Mouse (Mus musculus) heart, adult 18-20 months (tissue): ENCODE data around the gene Gm21317. TPM values are rescaled to one million over a fixed set of nuclear protein-coding genes. Genes with fewer than 3 reads are reported as not detected.
"Not testable (repeated sequence)": the region's sequence is repeated elsewhere in the genome, so short reads cannot be mapped to it uniquely, and the experiment has no call there.

Experiments used
- DNase-seq, 2 experiments: peaks; one replicate each; pipeline ENCODE4 v3.0.0; 2021 to 2022; ENCODE audit warnings: mixed read lengths in 1 of 2
- long read RNA-seq, 2 experiments: library from polyadenylated mRNA; stranded (forward); transcript quantifications; one replicate each; pipeline ENCODE4 v2.0.0; 2021
- total RNA-seq, 2 experiments: library from RNA; stranded (reverse); gene quantifications; 2 replicates each; pipeline ENCODE4 v1.2.3; 2021

The Gm21317 gene
- not detected for total RNA-seq
- long read RNA-seq, experiment 1: 0 reads
- long read RNA-seq, experiment 2: 0 reads

DNA sequence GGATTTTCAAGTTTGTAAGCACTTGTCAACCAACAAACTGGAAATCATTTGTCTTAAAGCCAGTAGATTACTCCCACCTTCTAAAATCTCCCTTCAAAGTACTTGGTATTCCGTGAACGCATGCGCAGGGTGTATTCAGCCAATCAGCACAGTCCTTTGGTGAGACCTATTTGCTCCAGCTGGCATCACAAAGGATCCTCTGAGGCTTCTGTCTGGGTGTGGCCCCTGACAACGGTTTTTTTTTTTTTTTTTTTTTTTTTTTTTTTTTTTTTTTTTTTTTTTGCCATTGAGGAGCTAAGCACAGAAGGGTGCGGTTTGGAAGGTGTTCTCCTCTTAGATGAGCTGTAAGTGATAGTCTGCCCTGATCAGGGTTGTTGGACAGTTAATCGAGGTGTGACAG is at the start of gene Gm21317:
TSS of gene Gm21317 (plus strand) at position 301 of the 400 bp plus-strand sequence.
- not testable (repeated sequence) for DNase-seq
